Mouse (Mus musculus) heart, embryonic 15.5 days (tissue): Measurements from ENCODE around the gene Ercc1. TPM values are rescaled to one million over a fixed set of nuclear protein-coding genes. Genes with fewer than 3 reads are reported as not detected.
A peak's percentile ranks its signal among the peaks of the same experiment; 100 is the strongest.

Source experiments
- ATAC-seq: fragments of 200-750 bp; cut with Nextera tagmentation; replicated peaks from 2 replicates; pipeline ENCODE4 v1.8.0; 2017; ENCODE audit warnings: low read depth, moderate TSS enrichment; ENCODE audit not compliant: insufficient number of reproducible peaks, insufficient read depth, low FRiP score
- H3K27ac ChIP-seq: fragments of 300-500 bp; sonication (generic); 2 replicates; pipeline ENCODE4 v1.5.1; 2015; ENCODE audit warnings: mild to moderate bottlenecking, inconsistent platforms
- H3K27me3 ChIP-seq: fragments of 300-500 bp; sonication (generic); 2 replicates; pipeline ENCODE4 v1.6.1; 2015; ENCODE audit warnings: inconsistent platforms
- H3K36me3 ChIP-seq: fragments of 300-500 bp; sonication (generic); 2 replicates; pipeline ENCODE4 v1.6.1; 2015; ENCODE audit warnings: mild to moderate bottlenecking, inconsistent platforms
- H3K4me1 ChIP-seq: fragments of 300-500 bp; sonication (generic); replicated peaks from 2 replicates; pipeline ENCODE4 v1.6.1; 2015; ENCODE audit warnings: inconsistent platforms
- H3K4me2 ChIP-seq: fragments of 300-500 bp; sonication (generic); 2 replicates; pipeline ENCODE4 v1.6.1; 2015; ENCODE audit warnings: inconsistent platforms, mild to moderate bottlenecking, moderate library complexity
- H3K4me3 ChIP-seq: fragments of 300-500 bp; sonication (generic); 2 replicates; pipeline ENCODE4 v1.5.1; 2015; ENCODE audit warnings: mild to moderate bottlenecking, inconsistent platforms
- H3K9ac ChIP-seq: fragments of 300-500 bp; sonication (generic); 2 replicates; pipeline ENCODE4 v1.6.1; 2015; ENCODE audit warnings: mild to moderate bottlenecking, inconsistent platforms
- H3K9me3 ChIP-seq: fragments of 300-500 bp; sonication (generic); replicated peaks from 2 replicates; pipeline ENCODE4 v1.6.1; 2016; ENCODE audit warnings: inconsistent platforms
- WGBS: fragments of 180-500 bp; shearing (Covaris S2); methylation state at CpG from one replicate; pipeline ENCODE4 v1.1.7; 2015; ENCODE audit warnings: mixed read lengths; 5-methylcytosine and 5-hydroxymethylcytosine counted together
- microRNA counts: library from miRNA; unstranded; fragments of <30 nt; microRNA quantifications from one replicate; lab custom pipeline; 2016
- microRNA-seq: library from miRNA; unstranded; fragments of <30 nt; microRNA quantifications from one replicate; pipeline ENCODE4, GENCODE M21; 2016
- polyA plus RNA-seq: library from polyadenylated mRNA; unstranded; fragments of >200 nt; fragmentation: Nextera tagmentation; extraction: Ambion mirVana; gene quantifications from 2 replicates; pipeline ENCODE4 v1.2.1, GENCODE M21; 2015

Gene Ercc1
- polyA plus RNA-seq, 1 experiment from 2014 or later, result 60.3 TPM

GRCm38 (mm10) chr7:19403731-19404296 is 59.2 kb downstream of the Ercc1 start, which contains the start of gene Klc3:
Gene Klc3 (minus strand): TSS chr7:19404104.
- Histone ChIP-seq H3K4me1 (peaks cover 27% of the 10 kb centered on the region), H3K27ac (no peak within 1 kb of the TSS), H3K4me3 (peak within 1 kb of the TSS; percentile 70), H3K27me3 (peaks cover 34% of the 10 kb centered on the region), H3K9ac (peak within 1 kb of the TSS; percentile 66), H3K9me3 (no peaks in the 10 kb centered on the region), H3K36me3 (no peaks in the 10 kb centered on the region), H3K4me2 (peak within 1 kb of the TSS; percentile 99)
- under 1% methylated on average over 62 of the region's 62 CpGs for WGBS
- peak; percentile 57 for ATAC-seq

DNA sequence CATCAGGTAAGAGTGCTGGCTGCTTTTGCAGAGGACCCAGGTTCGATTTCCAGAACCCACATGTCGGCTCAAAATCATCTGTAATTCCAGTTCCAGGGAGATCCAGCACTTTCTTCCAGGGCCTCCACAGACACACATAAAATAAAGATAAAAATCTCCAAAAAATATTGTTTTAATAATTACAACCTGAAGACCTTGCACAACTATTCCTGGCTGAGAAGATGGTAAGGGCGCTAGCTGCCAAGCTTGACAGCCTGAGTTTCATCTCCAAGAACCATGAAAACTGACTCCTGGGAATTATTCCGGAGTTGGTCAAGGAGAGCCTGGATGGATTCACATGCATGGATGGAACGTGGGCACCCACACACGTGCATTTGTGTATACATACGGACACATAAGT is 59.9 kb downstream of the Ercc1 start, which contains the start of gene Ckm:
Gene Ckm (plus strand): TSS at position 301 of the 400 bp plus-strand sequence.
- Histone ChIP-seq H3K27me3 (peaks cover 30% of the 10 kb centered on the region), H3K9me3 (no peaks in the 10 kb centered on the region), H3K4me2 (peak within 1 kb of the TSS; percentile 99), H3K4me3 (peak within 1 kb of the TSS; percentile 70), H3K9ac (peak within 1 kb of the TSS; percentile 66), H3K27ac (no peak within 1 kb of the TSS), H3K4me1 (peaks cover 27% of the 10 kb centered on the region), H3K36me3 (no peaks in the 10 kb centered on the region)
- ATAC-seq, result no peak
- 53% methylated on average over 7 of the region's 7 CpGs for WGBS

GRCm38 (mm10) chr7:19405417-19405816 is 60.8 kb downstream of the Ercc1 start:
- Histone ChIP-seq H3K4me1 (peaks cover 28% of the 10 kb centered on the region), H3K4me2 (peak overlapping the region; percentile 39), H3K4me3 (no peak overlapping the region), H3K36me3 (no peaks in the 10 kb centered on the region), H3K9me3 (no peaks in the 10 kb centered on the region), H3K9ac (no peak overlapping the region), H3K27ac (no peak overlapping the region), H3K27me3 (peaks cover 30% of the 10 kb centered on the region)
- no peak for ATAC-seq
- WGBS, result 4% methylated on average over 19 of the region's 19 CpGs

MicroRNAs within 50 kb of the gene (microRNA counts, 519-probe panel; counts per million panel counts)
- not detected for microRNA mmu-miR-343 (lab: Ali Mortazavi, UCI)

Small RNAs within 50 kb of the gene (microRNA-seq; reads per million reads assigned to microRNA genes)
- gene Mir343, result not detected

Other genes with a start within 250 kb of the Ercc1 start
- 0.73 and 1.0 TPM in 2 replicates for gene Gm4969, start 226.4 kb upstream of the Ercc1 start, polyA plus RNA-seq
- gene Fbxo46, start 224.9 kb upstream of the Ercc1 start, polyA plus RNA-seq, result 7.3 and 9.6 TPM in 2 replicates
- gene Qpctl, start 195.5 kb upstream of the Ercc1 start, polyA plus RNA-seq, result 8.8 and 10.0 TPM in 2 replicates
- 93.2 and 96.6 TPM in 2 replicates for gene Snrpd2, start 195.1 kb upstream of the Ercc1 start, polyA plus RNA-seq
- gene Gipr, start 178.7 kb upstream of the Ercc1 start, polyA plus RNA-seq, result 73.8 and 73.9 TPM in 2 replicates
- gene Eml2, start 168.4 kb upstream of the Ercc1 start, polyA plus RNA-seq, result 18.9 and 21.0 TPM in 2 replicates
- gene Gpr4, start 132.2 kb upstream of the Ercc1 start, polyA plus RNA-seq, result 2.1 and 2.2 TPM in 2 replicates
- gene Opa3, start 116.4 kb upstream of the Ercc1 start, polyA plus RNA-seq, result 33.8 and 37.9 TPM in 2 replicates
- gene Vasp, start 73.0 kb upstream of the Ercc1 start, polyA plus RNA-seq, result 81.2 and 81.6 TPM in 2 replicates
- gene Ppm1n, start 64.7 kb upstream of the Ercc1 start, polyA plus RNA-seq, result 0.11 and 0.16 TPM in 2 replicates
- 27.2 TPM in 2 replicates for gene Rtn2, start 62.2 kb upstream of the Ercc1 start, polyA plus RNA-seq
- 0.20 and 0.47 TPM in 2 replicates for gene Fosb, start 34.7 kb upstream of the Ercc1 start, polyA plus RNA-seq
- gene Cd3eap, start 14.7 kb downstream of the Ercc1 start, polyA plus RNA-seq, result 13.6 and 15.5 TPM in 2 replicates
- gene Ppp1r13l, start 15.0 kb downstream of the Ercc1 start, polyA plus RNA-seq, result 13.5 and 14.4 TPM in 2 replicates
- 8.9 and 11.3 TPM in 2 replicates for gene Ercc2, start 37.2 kb downstream of the Ercc1 start, polyA plus RNA-seq
- gene Klc3, start 59.3 kb downstream of the Ercc1 start, polyA plus RNA-seq, result 3.0 and 4.3 TPM in 2 replicates
- 1,612 and 2,052 TPM in 2 replicates for gene Ckm, start 60.0 kb downstream of the Ercc1 start, polyA plus RNA-seq
- gene Mark4, start 114.0 kb downstream of the Ercc1 start, polyA plus RNA-seq, result 7.6 and 8.5 TPM in 2 replicates
- gene Exoc3l2, start 118.6 kb downstream of the Ercc1 start, polyA plus RNA-seq, result 0.91 and 1.1 TPM in 2 replicates
- 1.5 and 1.7 TPM in 2 replicates for gene Bloc1s3, start 163.6 kb downstream of the Ercc1 start, polyA plus RNA-seq
- 73.2 and 81.2 TPM in 2 replicates for gene Trappc6a, start 163.6 kb downstream of the Ercc1 start, polyA plus RNA-seq
- gene Nkpd1, start 173.1 kb downstream of the Ercc1 start, polyA plus RNA-seq, result not detected in 2 replicates
- 15.8 and 24.0 TPM in 2 replicates for gene Ppp1r37, start 218.3 kb downstream of the Ercc1 start, polyA plus RNA-seq
- 0.38 and 0.42 TPM in 2 replicates for gene Zfp296, start 232.5 kb downstream of the Ercc1 start, polyA plus RNA-seq
- gene Gemin7, start 232.8 kb downstream of the Ercc1 start, polyA plus RNA-seq, result 111 and 131 TPM in 2 replicates